Mouse (Mus musculus): ENCODE measurements at regions not wholly inside any gene's neighbourhood (a gene's known extent, or its start where the extent isn't known, plus 50 kb on each side); places are given as distances from the start of the nearest gene placed in this dataset.

- TF ChIP-seq POLR2A (IDR thresholded peaks at IDR 0.05; ENCODE audit: insufficient read length, low read depth) (no peak), USF1 (IDR thresholded peaks at IDR 0.05; ENCODE audit: low read depth) (no peak), MAX (IDR thresholded peaks at IDR 0.05; ENCODE audit: low read depth) (no peak), POLR2AphosphoS2 (IDR thresholded peaks at IDR 0.05; ENCODE audit: insufficient read length, low read depth) (no peak), TCF12 (IDR thresholded peaks at IDR 0.05; ENCODE audit: insufficient read depth, poor library complexity, severe bottlenecking) (no peak), CEBPB (IDR thresholded peaks at IDR 0.05; ENCODE audit: insufficient read depth, poor library complexity, severe bottlenecking) (no peak), E2F4 (IDR thresholded peaks at IDR 0.05; ENCODE audit: insufficient read depth) (no peak), SRF (IDR thresholded peaks at IDR 0.05; ENCODE audit: control insufficient read depth, insufficient read length, low read depth) (no peak)
Observed at GRCm38 (mm10) chr1:55957804-55958445, 552.2 kb downstream of the Plcl1 start.
